10 mouse cellular contexts compared by ENCODE assay signal in genomic region chr5:30550334-30551021, GRCm38 (mm10). TPM values are rescaled to one million over a fixed set of nuclear protein-coding genes. Genes with fewer than 3 reads are reported as not detected.
DNase-seq lines count a peak whose midpoint lies in the region.
"Had no signal": no experiment of that assay in that cellular context is flagged by ENCODE, and none has a peak within 500 bp of the region (broad histone marks: within the 10 kb centered on the region; RNA-seq: fewer than 3 reads in every experiment).

No protein-coding gene starts in this region.

- peak; percentile 38 for DNase-seq in kidney, postnatal 10 days
- no peak for DNase-seq in kidney, adult 18-20 months
- DNase-seq in adrenal gland, adult 2 months, result peak; percentile 91
- DNase-seq in cerebellum, adult 18-20 months, result peak; percentile 61 to 79
- peak; percentile 4 to 25 for DNase-seq in kidney, postnatal 36 days
- DNase-seq in yolk sac, embryonic 10.5 days (ENCODE audit: low spot score), result no peak
- no peak for DNase-seq in ovary, postnatal 14 days (ENCODE audit: low spot score)
- DNase-seq in spleen, adult 12 weeks (ENCODE audit: low spot score), result no peak

RNA-seq across cellular contexts. Expression of gene Cib4, which starts 4.8 kb away (rescaled TPM):
- total RNA-seq in adrenal gland, adult 2 months (2021), result 1 to 10 TPM in 1 of 2 experiments, under 1 TPM in 1; 0.92 to 2.4 TPM
- 1.7 and 3.4 TPM in 2 replicates for polyA plus RNA-seq in adrenal gland, adult 2 months (2012; rRNA removed)
- total RNA-seq: left cerebral cortex, postnatal 10 days had no signal
- polyA plus RNA-seq: small intestine, adult 2 months had no signal

RNA-seq across cellular contexts. Expression of gene Kcnk3, which starts 37.5 kb away (rescaled TPM):
- total RNA-seq in adrenal gland, adult 2 months (2021), result 1,000 to 10,000 TPM; 1,225 to 1,281 TPM
- polyA plus RNA-seq in adrenal gland, adult 2 months (2012; rRNA removed), result 6,176 and 11,313 TPM in 2 replicates

Comparison
In these comparisons a context has a peak if more than half of its experiments do, and no peak if none do; other contexts are left out.
1. DNase-seq: peak in kidney, postnatal 10 days (single experiment), adrenal gland, adult 2 months (single experiment), cerebellum, adult 18-20 months (2 of 2) and kidney, postnatal 36 days (2 of 2); none in kidney, adult 18-20 months (single experiment), yolk sac, embryonic 10.5 days (single experiment), ovary, postnatal 14 days (single experiment) and spleen, adult 12 weeks (single experiment).